Mouse (Mus musculus): ENCODE data around the gene Fut11. TPM values are rescaled to one million over a fixed set of nuclear protein-coding genes. Genes with fewer than 3 reads are reported as not detected.

The Fut11 gene
- polyA plus RNA-seq, 1 experiment = 2.1 TPM

- Histone ChIP-seq H3K27me3 (ENCODE audit: control insufficient read depth, insufficient read depth, low read length) (no peaks in the 10 kb centered on the region), H3K27ac (ENCODE audit: control insufficient read depth, insufficient read depth, low read depth, low read length) (no peak overlapping the region), H3K36me3 (ENCODE audit: control insufficient read depth, insufficient read depth, low read length) (peaks cover 8% of the 10 kb centered on the region), H3K4me1 (ENCODE audit: control insufficient read depth, insufficient read depth, low read length) (no peaks in the 10 kb centered on the region), H3K4me3 (ENCODE audit: control insufficient read depth, low read depth, low read length) (no peak overlapping the region)
- TF ChIP-seq POLR2A (IDR thresholded peaks at IDR 0.05; ENCODE audit: control insufficient read depth, low read depth, low read length) (no peak), CTCF (IDR thresholded peaks at IDR 0.05; ENCODE audit: control insufficient read depth, insufficient read depth, insufficient replicate concordance, low read depth, low read length) (no peak)
Measured at GRCm38 (mm10) chr14:20677906-20678305, 16.9 kb upstream of the Fut11 start.

- H3K27ac ChIP-seq (ENCODE audit: control insufficient read depth, insufficient read depth, low read depth, low read length) = no peak overlapping the region
- H3K4me3 ChIP-seq (ENCODE audit: control insufficient read depth, low read depth, low read length) = no peak overlapping the region
- H3K4me1 ChIP-seq (ENCODE audit: control insufficient read depth, insufficient read depth, low read length) = no peaks in the 10 kb centered on the region
- H3K27me3 ChIP-seq (ENCODE audit: control insufficient read depth, insufficient read depth, low read length) = no peaks in the 10 kb centered on the region
- H3K36me3 ChIP-seq (ENCODE audit: control insufficient read depth, insufficient read depth, low read length) = peaks cover 11% of the 10 kb centered on the region
- TF ChIP-seq CTCF (IDR thresholded peaks at IDR 0.05; ENCODE audit: control insufficient read depth, insufficient read depth, insufficient replicate concordance, low read depth, low read length) (no peak), POLR2A (IDR thresholded peaks at IDR 0.05; ENCODE audit: control insufficient read depth, low read depth, low read length) (no peak)
Measured at GRCm38 (mm10) chr14:20681742-20682141, 13.0 kb upstream of the Fut11 start.

- Histone ChIP-seq H3K27ac (ENCODE audit: control insufficient read depth, insufficient read depth, low read depth, low read length) (no peak overlapping the region), H3K36me3 (ENCODE audit: control insufficient read depth, insufficient read depth, low read length) (peaks cover 11% of the 10 kb centered on the region), H3K4me1 (ENCODE audit: control insufficient read depth, insufficient read depth, low read length) (no peaks in the 10 kb centered on the region), H3K4me3 (ENCODE audit: control insufficient read depth, low read depth, low read length) (no peak overlapping the region), H3K27me3 (ENCODE audit: control insufficient read depth, insufficient read depth, low read length) (no peaks in the 10 kb centered on the region)
- TF ChIP-seq POLR2A (IDR thresholded peaks at IDR 0.05; ENCODE audit: control insufficient read depth, low read depth, low read length) (no peak), CTCF (IDR thresholded peaks at IDR 0.05; ENCODE audit: control insufficient read depth, insufficient read depth, insufficient replicate concordance, low read depth, low read length) (no peak)
Measured at GRCm38 (mm10) chr14:20682498-20682897, 12.3 kb upstream of the Fut11 start.

GRCm38 (mm10) chr14:20686576-20686975 lies 8.2 kb upstream of the Fut11 start:
- H3K36me3 ChIP-seq (ENCODE audit: control insufficient read depth, insufficient read depth, low read length) = peaks cover 10% of the 10 kb centered on the region

GRCm38 (mm10) chr14:20689009-20689408 lies 5.8 kb upstream of the Fut11 start:
- Histone ChIP-seq H3K27me3 (ENCODE audit: control insufficient read depth, insufficient read depth, low read length) (no peaks in the 10 kb centered on the region), H3K4me3 (ENCODE audit: control insufficient read depth, low read depth, low read length) (no peak overlapping the region), H3K4me1 (ENCODE audit: control insufficient read depth, insufficient read depth, low read length) (no peaks in the 10 kb centered on the region), H3K36me3 (ENCODE audit: control insufficient read depth, insufficient read depth, low read length) (peaks cover 3% of the 10 kb centered on the region), H3K27ac (ENCODE audit: control insufficient read depth, insufficient read depth, low read depth, low read length) (no peak overlapping the region)
- TF ChIP-seq CTCF (IDR thresholded peaks at IDR 0.05; ENCODE audit: control insufficient read depth, insufficient read depth, insufficient replicate concordance, low read depth, low read length) = no peak
- TF ChIP-seq POLR2A (IDR thresholded peaks at IDR 0.05; ENCODE audit: control insufficient read depth, low read depth, low read length) = no peak

More at GRCm38 (mm10) chr14:20686576-20686975, 8.2 kb upstream of the Fut11 start:
- H3K4me1 ChIP-seq (ENCODE audit: control insufficient read depth, insufficient read depth, low read length) = no peaks in the 10 kb centered on the region
- no peak overlapping the region for H3K4me3 ChIP-seq (ENCODE audit: control insufficient read depth, low read depth, low read length)
- H3K27ac ChIP-seq (ENCODE audit: control insufficient read depth, insufficient read depth, low read depth, low read length) = no peak overlapping the region
- TF ChIP-seq POLR2A (IDR thresholded peaks at IDR 0.05; ENCODE audit: control insufficient read depth, low read depth, low read length) = no peak
- TF ChIP-seq CTCF (IDR thresholded peaks at IDR 0.05; ENCODE audit: control insufficient read depth, insufficient read depth, insufficient replicate concordance, low read depth, low read length) = no peak
- no peaks in the 10 kb centered on the region for H3K27me3 ChIP-seq (ENCODE audit: control insufficient read depth, insufficient read depth, low read length)

GRCm38 (mm10) chr14:20691772-20692171 lies 3.0 kb upstream of the Fut11 start:
- peaks cover 3% of the 10 kb centered on the region for H3K36me3 ChIP-seq (ENCODE audit: control insufficient read depth, insufficient read depth, low read length)
- peaks cover 12% of the 10 kb centered on the region for H3K4me1 ChIP-seq (ENCODE audit: control insufficient read depth, insufficient read depth, low read length)
- no peaks in the 10 kb centered on the region for H3K27me3 ChIP-seq (ENCODE audit: control insufficient read depth, insufficient read depth, low read length)
- TF ChIP-seq CTCF (IDR thresholded peaks at IDR 0.05; ENCODE audit: control insufficient read depth, insufficient read depth, insufficient replicate concordance, low read depth, low read length) (no peak; the same call in 1 of the 2 replicates), POLR2A (IDR thresholded peaks at IDR 0.05; ENCODE audit: control insufficient read depth, low read depth, low read length) (no peak)
- H3K4me3 ChIP-seq (ENCODE audit: control insufficient read depth, low read depth, low read length) = no peak overlapping the region
- no peak overlapping the region for H3K27ac ChIP-seq (ENCODE audit: control insufficient read depth, insufficient read depth, low read depth, low read length)

- Histone ChIP-seq H3K4me3 (ENCODE audit: control insufficient read depth, low read depth, low read length) (no peak overlapping the region), H3K27me3 (ENCODE audit: control insufficient read depth, insufficient read depth, low read length) (no peaks in the 10 kb centered on the region), H3K4me1 (ENCODE audit: control insufficient read depth, insufficient read depth, low read length) (peaks cover 12% of the 10 kb centered on the region), H3K27ac (ENCODE audit: control insufficient read depth, insufficient read depth, low read depth, low read length) (no peak overlapping the region), H3K36me3 (ENCODE audit: control insufficient read depth, insufficient read depth, low read length) (peaks cover 3% of the 10 kb centered on the region)
- TF ChIP-seq CTCF (IDR thresholded peaks at IDR 0.05; ENCODE audit: control insufficient read depth, insufficient read depth, insufficient replicate concordance, low read depth, low read length) (no peak), POLR2A (IDR thresholded peaks at IDR 0.05; ENCODE audit: control insufficient read depth, low read depth, low read length) (no peak)
Measured at GRCm38 (mm10) chr14:20693589-20694101, 1.1 kb upstream of the Fut11 start.
